Mouse (Mus musculus): ENCODE measurements around the gene Cd164l2.

DNA sequence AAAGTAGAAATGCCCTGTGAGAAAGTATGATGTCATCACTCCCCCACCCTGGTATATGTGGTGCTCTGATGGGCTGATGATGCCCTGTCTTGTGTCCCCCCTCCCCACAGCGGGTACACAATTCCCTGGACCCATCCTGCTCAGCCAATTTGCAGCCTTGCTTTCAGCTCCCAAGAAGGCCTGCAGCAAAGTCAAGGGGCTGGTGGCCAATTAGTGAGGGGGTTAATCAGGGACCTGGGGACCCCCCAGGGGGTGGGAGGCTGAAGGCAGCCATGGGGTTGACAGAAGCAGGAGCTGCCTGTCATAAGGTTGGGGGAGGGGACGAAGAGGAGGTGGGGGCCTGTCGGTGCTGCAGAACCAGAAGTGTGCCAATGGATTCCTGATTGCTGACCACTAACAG, 8.3 kb upstream of the Cd164l2 start:
- TF ChIP-seq CTCF (IDR thresholded peaks at IDR 0.05; ENCODE audit: borderline replicate concordance, insufficient read depth, low read length) (no peak), POLR2A (IDR thresholded peaks at IDR 0.05; ENCODE audit: low read depth, low read length) (no peak)

Data from embryonic fibroblast, embryonic 13.5 days (primary cell).